Mouse (Mus musculus) heart, postnatal 14 days (tissue): ENCODE results near the gene Gm10718. TPM values are rescaled to one million over a fixed set of nuclear protein-coding genes. Genes with fewer than 3 reads are reported as not detected.
"Not testable (repeated sequence)": the region's sequence is repeated elsewhere in the genome, so short reads cannot be mapped to it uniquely, and the experiment has no call there.

Experiments
- DNase-seq, 2 experiments: peaks; one replicate each; pipeline ENCODE4 v3.0.0; 2021 to 2022
- intact Hi-C: fragments of 180-260 bp; cut with DNase I; formaldehyde crosslinking; loops from one replicate; pipeline ENCODE4 v1.15.1; 2025
- long read RNA-seq, 2 experiments: library from polyadenylated mRNA; stranded (forward); transcript quantifications; one replicate each; pipeline ENCODE4 v2.0.0; 2021
- total RNA-seq, 2 experiments: library from RNA; stranded (reverse); gene quantifications; 2 replicates each; pipeline ENCODE4 v1.2.3; 2021

The Gm10718 gene
- under 1 TPM; 0.41 to 0.55 TPM for total RNA-seq
- long read RNA-seq, experiment 1: 0 reads
- long read RNA-seq, experiment 2: 0 reads

- DNase-seq: peak in 1 of 2 experiments; percentile 5
- intact Hi-C loops: not testable (repeated sequence)
Observed at GRCm38 (mm10) chr9:3023312-3023984, at the start of gene Gm10718. Gene Gm10718 (plus strand): TSS chr9:3023547.

GRCm38 (mm10) chr9:3000445-3000972 lies 22.8 kb upstream of the Gm10718 start, which contains the start of gene Gm10722:
Gene Gm10722 (plus strand): TSS chr9:3000922.
- intact Hi-C loops: not testable (repeated sequence)
- DNase-seq: peak in 1 of 2 experiments; percentile 2

DNA sequence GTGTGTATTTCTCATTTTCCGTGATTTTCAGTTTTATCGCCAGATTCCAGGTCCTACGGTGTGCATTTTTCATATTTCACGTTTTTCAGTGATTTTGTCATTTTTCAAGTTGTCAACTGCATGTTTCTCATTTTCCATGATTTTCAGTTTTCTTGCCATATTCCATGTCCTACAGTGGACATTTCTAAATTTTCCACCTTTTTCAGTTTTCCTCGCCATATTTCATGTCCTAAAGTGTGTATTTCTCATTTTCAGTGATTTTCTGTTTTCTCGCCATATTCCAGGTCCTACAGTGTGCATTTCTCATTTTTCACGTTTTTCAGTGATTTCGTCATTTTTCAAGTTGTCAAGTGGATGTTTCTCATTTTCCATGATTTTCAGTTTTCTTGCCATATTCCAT lies 22.3 kb upstream of the Gm10718 start:
- intact Hi-C loops: not testable (repeated sequence)
- DNase-seq: peak; percentile 1 to 6

- DNase-seq: peak; percentile 89 to 98
- intact Hi-C loops: not testable (repeated sequence)
Observed at GRCm38 (mm10) chr9:3001948-3002659, 21.2 kb upstream of the Gm10718 start.

- intact Hi-C loops, DNase-seq: not testable (repeated sequence)
Observed at GRCm38 (mm10) chr9:3002794-3003396, 20.5 kb upstream of the Gm10718 start, which contains the start of gene Gm11168. Gene Gm11168 (plus strand): TSS chr9:3003346.

DNA sequence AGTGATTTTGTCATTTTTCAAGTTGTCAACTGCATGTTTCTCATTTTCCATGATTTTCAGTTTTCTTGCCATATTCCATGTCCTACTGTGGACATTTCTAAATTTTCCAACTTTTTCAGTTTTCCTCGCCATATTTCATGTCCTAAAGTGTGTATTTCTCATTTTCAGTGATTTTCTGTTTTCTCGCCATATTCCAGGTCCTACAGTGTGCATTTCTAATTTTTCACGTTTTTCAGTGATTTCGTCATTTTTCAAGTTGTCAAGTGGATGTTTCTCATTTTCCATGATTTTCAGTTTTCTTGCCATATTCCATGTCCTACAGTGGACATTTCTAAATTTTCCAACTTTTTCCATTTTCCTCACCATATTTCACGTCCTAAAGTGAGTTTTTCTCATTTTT lies 17.2 kb upstream of the Gm10718 start:
- intact Hi-C loops, DNase-seq: not testable (repeated sequence)

- intact Hi-C loops: not testable (repeated sequence)
- DNase-seq: peak; percentile 79 to 83
Observed at GRCm38 (mm10) chr9:3006636-3007035, 16.7 kb upstream of the Gm10718 start.

- intact Hi-C loops, DNase-seq: not testable (repeated sequence)
Observed at GRCm38 (mm10) chr9:3007272-3007671, 16.1 kb upstream of the Gm10718 start.

DNA sequence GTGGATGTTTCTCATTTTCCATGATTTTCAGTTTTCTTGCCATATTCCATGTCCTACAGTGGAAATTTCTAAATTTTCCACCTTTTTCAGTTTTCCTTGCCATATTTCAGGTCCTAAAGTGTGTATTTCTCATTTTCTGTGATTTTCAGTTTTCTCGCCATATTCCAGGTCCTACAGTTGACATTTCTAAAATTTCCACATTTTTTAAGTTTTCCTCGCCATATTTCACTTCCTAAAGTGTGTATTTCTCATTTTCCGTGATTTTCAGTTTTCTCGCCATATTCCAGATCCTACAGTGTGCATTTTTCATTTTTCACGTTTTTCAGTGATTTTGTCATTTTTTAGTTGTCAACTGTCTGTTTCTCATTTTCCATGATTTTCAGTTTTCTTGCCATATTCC lies 14.0 kb upstream of the Gm10718 start:
- intact Hi-C loops, DNase-seq: not testable (repeated sequence)

GRCm38 (mm10) chr9:3012054-3012621 lies 11.2 kb upstream of the Gm10718 start:
- intact Hi-C loops, DNase-seq: not testable (repeated sequence)

DNA sequence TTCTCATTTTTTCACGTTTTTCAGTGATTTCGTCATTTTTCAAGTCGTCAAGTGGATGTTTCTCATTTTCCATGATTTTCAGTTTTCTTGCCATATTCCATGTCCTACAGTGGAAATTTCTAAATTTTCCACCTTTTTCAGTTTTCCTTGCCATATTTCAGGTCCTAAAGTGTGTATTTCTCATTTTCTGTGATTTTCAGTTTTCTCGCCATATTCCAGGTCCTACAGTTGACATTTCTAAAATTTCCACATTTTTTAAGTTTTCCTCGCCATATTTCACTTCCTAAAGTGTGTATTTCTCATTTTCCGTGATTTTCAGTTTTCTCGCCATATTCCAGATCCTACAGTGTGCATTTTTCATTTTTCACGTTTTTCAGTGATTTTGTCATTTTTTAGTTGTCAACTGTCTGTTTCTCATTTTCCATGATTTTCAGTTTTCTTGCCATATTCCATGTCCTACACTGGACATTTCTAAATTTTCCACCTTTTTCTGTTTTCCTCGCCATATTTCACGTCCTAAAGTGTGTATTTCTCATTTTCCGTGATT lies 10.5 kb upstream of the Gm10718 start, which contains the start of gene Gm10721:
TSS of gene Gm10721 (plus strand) at position 408 of the 547 bp plus-strand sequence.
- intact Hi-C loops, DNase-seq: not testable (repeated sequence)

- DNase-seq, intact Hi-C loops: not testable (repeated sequence)
Observed at GRCm38 (mm10) chr9:3015354-3015753, 8.0 kb upstream of the Gm10718 start, which contains the start of gene Gm10720. Gene Gm10720 (plus strand): TSS chr9:3015654.

GRCm38 (mm10) chr9:3015896-3016295 lies 7.5 kb upstream of the Gm10718 start:
- DNase-seq: not testable (repeated sequence)

DNA sequence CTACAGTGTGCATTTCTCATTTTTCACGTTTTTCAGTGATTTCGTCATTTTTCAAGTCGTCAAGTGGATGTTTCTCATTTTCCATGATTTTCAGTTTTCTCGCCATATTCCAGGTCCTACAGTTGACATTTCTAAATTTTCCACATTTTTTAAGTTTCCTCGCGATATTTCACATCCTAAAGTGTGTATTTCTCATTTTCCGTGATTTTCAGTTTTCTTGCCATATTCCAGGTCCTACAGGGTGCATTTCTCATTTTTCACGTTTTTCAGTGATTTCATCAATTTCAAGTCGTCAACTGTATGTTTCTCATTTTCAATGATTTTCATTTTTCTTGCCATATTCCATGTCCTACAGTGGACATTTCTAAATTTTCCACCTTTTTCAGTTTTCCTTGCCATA lies 6.2 kb upstream of the Gm10718 start, which contains the start of gene Gm10719:
TSS of gene Gm10719 (plus strand) at position 301 of the 400 bp plus-strand sequence.
- intact Hi-C loops, DNase-seq: not testable (repeated sequence)

More at GRCm38 (mm10) chr9:3015896-3016295, 7.5 kb upstream of the Gm10718 start:
- intact Hi-C loops: not testable (repeated sequence)

- DNase-seq, intact Hi-C loops: not testable (repeated sequence)
Observed at GRCm38 (mm10) chr9:3018944-3019343, 4.4 kb upstream of the Gm10718 start.

- DNase-seq: peak; percentile 22 to 59
- intact Hi-C loops: not testable (repeated sequence)
Observed at GRCm38 (mm10) chr9:3019835-3020727, 3.3 kb upstream of the Gm10718 start.

DNA sequence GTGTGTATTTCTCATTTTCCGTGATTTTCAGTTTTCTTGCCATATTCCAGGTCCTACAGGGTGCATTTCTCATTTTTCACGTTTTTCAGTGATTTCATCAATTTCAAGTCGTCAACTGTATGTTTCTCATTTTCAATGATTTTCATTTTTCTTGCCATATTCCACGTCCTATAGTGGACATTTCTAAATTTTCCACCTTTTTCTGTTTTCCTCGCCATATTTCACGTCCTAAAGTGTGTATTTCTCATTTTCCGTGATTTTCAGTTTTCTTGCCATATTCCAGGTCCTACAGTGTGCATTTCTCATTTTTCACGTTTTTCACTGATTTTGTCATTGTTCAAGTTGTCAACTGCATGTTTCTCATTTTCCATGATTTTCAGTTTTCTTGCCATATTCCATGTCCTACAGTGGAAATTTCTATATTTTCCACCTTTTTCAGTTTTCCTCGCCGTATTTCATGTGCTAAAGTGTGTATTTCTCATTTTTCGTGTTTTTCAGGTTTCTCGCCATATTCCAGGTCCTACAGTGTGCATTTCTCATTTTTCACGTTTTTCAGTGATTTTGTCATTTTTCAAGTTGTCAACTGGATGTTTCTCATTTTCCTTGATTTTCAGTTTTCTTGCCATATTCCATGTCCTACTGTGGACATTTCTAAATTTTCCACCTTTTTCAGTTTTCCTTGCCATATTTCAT lies 885 bp upstream of the Gm10718 start:
- DNase-seq: peak; percentile 50 to 67

More for the DNA sequence above, 885 bp upstream of the Gm10718 start:
- intact Hi-C loops: not testable (repeated sequence)
